Mouse (Mus musculus): ENCODE results near the gene Dcaf15. TPM values are rescaled to one million over a fixed set of nuclear protein-coding genes. Genes with fewer than 3 reads are reported as not detected.
A peak's percentile ranks its signal among the peaks of the same experiment; 100 is the strongest.

Gene Dcaf15
- 5.1 TPM in 2 replicates for polyA plus RNA-seq (2015; fragmentation: Nextera tagmentation; extraction: Ambion mirVana)

DNA sequence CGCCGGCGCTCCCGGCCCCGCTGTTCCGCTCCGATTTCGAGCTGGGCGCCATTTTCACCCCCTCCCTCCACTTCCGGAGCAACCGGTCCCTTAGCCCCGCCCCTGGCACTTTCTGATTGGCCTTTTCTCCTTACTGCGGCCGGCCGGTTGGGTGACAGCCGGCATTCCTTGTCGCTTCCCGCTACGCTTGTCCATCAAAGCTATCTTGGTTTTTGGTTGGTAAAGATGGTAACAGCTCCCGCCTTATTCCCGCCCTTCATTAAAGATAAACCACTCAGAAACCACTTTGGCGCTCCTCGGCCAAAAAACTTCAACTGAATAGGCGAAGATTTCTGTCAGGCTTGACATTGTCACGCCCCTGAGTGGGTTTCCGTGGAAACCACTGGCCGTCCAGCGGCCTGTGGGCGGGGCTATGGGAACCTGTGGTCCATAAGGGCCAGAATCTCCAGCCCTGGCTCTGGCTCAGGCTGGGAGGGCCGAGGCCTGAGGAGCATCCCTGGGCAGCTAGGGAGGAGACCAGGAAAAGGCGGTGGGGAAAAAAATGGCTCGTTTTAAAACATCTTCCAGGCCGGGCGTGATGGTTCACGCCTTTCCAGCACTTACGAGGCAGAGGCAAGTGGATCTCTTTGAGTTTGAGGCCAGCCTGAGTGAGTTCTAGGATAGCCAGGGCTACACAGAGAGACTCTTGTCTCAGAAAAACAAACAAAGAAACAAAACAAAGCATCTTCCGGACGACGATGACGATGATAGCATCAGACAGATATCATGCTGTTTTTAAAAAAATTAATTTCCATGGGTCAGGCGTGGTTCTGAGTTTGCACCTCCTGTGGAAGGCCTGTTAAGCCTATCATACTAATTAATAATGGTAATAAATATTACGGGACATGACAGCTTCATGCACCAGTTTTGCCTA lies at the start of gene Dcaf15:
Gene Dcaf15, minus strand, starts transcription at position 72 of the 913 bp plus-strand sequence.
- Histone ChIP-seq H3K4me1 (ENCODE audit: insufficient read depth, low read depth, low read length) (peaks cover 5% of the 10 kb centered on the region; the same call in 1 of the 2 replicates), H3K27ac (ENCODE audit: low read length) (peak within 1 kb of the TSS; percentile 64), H3K36me3 (ENCODE audit: insufficient read depth, low read length) (no peaks in the 10 kb centered on the region), H3K9ac (replicated peaks; ENCODE audit: low read depth) (peak within 1 kb of the TSS; percentile 77), H3K4me3 (ENCODE audit: low read depth, low read length) (peak within 1 kb of the TSS; percentile 74), H3K27me3 (replicated peaks; ENCODE audit: insufficient read depth, low read length) (no peaks in the 10 kb centered on the region), H3K4me2 (replicated peaks; ENCODE audit: low read depth, low read length) (peak within 1 kb of the TSS; percentile 71), H3K9me3 (ENCODE audit: low read length) (no peaks in the 10 kb centered on the region)
- 6% methylated on average over 41 of the region's 42 CpGs for WGBS
- peak; percentile 97 for ATAC-seq
- peak; percentile 99 for DNase-seq (ENCODE audit: low spot score)
- no peak for TF ChIP-seq EP300 (IDR thresholded peaks at IDR 0.05)
- TF ChIP-seq CTCF (IDR thresholded peaks at IDR 0.05), result no peak

DNA sequence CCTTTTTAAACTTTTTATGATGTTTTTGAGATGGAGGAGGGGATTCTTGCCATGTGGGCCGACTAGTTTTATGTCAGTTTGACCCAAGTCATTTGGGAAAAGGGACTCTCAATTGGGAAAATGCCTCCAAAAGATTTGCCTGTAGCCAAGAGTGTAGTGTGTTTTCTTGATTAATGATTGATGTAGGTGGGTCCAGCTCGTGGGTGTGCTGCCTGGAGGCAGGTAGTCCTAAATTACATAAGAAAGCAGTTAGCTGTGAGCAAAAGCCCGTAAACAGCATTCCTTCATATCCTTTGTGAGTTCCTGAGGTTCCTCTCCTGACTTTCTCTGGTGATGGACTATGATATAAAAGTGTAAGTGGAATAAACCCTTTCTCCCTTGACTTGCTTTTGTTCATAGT lies 44.6 kb upstream of the Dcaf15 start:
- Histone ChIP-seq H3K4me1 (ENCODE audit: insufficient read depth, low read depth, low read length) (peaks cover 6% of the 10 kb centered on the region; the same call in 1 of the 2 replicates), H3K36me3 (ENCODE audit: insufficient read depth, low read length) (no peaks in the 10 kb centered on the region), H3K27me3 (replicated peaks; ENCODE audit: insufficient read depth, low read length) (no peaks in the 10 kb centered on the region), H3K9ac (replicated peaks; ENCODE audit: low read depth) (no peak overlapping the region), H3K9me3 (ENCODE audit: low read length) (no peaks in the 10 kb centered on the region), H3K4me2 (replicated peaks; ENCODE audit: low read depth, low read length) (no peak overlapping the region), H3K4me3 (ENCODE audit: low read depth, low read length) (no peak overlapping the region), H3K27ac (ENCODE audit: low read length) (no peak overlapping the region)
- TF ChIP-seq EP300 (IDR thresholded peaks at IDR 0.05) (no peak), CTCF (IDR thresholded peaks at IDR 0.05) (no peak)
- ATAC-seq (no peak), DNase-seq (ENCODE audit: low spot score) (no peak)
- 63% methylated on average over 3 of the region's 3 CpGs for WGBS

DNA sequence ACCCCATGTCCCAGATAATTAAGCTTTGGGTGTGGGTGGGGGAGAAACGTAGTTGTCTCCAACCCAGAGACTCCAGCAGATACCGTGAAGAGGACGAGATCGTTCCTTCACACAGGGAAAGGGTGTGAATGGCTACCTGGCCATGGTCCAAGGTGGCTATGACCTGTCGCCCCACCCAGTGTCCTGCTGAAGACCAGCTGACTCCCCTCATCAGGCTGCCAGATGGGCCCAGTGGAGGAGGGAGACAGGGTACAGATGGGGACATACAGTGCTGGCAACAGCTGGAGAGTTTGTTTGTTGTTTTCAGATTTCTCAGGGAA lies 43.9 kb upstream of the Dcaf15 start:
- peak overlapping the region; percentile 96; the same call in 1 of the 2 replicates for H3K4me2 ChIP-seq (replicated peaks; ENCODE audit: low read depth, low read length)
- 53% methylated on average over 5 of the region's 5 CpGs for WGBS
- ATAC-seq, result peak; percentile 33; the same call in 1 of the 2 replicates
- H3K36me3 ChIP-seq (ENCODE audit: insufficient read depth, low read length), result peaks cover 5% of the 10 kb centered on the region; the same call in 1 of the 2 replicates
- peak overlapping the region; percentile 40; the same call in 1 of the 2 replicates for H3K27ac ChIP-seq (ENCODE audit: low read length)
- no peaks in the 10 kb centered on the region for H3K9me3 ChIP-seq (ENCODE audit: low read length)
- TF ChIP-seq EP300 (IDR thresholded peaks at IDR 0.05) (no peak), CTCF (IDR thresholded peaks at IDR 0.05) (no peak)
- 0 out of 2 replicates have a peak overlapping the region, but pooled peaks have one; percentile 60 for H3K9ac ChIP-seq (replicated peaks; ENCODE audit: low read depth)
- no peaks in the 10 kb centered on the region for H3K27me3 ChIP-seq (replicated peaks; ENCODE audit: insufficient read depth, low read length)
- 0 out of 2 replicates have a peak overlapping the region, but pooled peaks have one; percentile 60 for H3K4me3 ChIP-seq (ENCODE audit: low read depth, low read length)
- DNase-seq (ENCODE audit: low spot score), result peak; percentile 62
- H3K4me1 ChIP-seq (ENCODE audit: insufficient read depth, low read depth, low read length), result peaks cover 6% of the 10 kb centered on the region; the same call in 1 of the 2 replicates

DNA sequence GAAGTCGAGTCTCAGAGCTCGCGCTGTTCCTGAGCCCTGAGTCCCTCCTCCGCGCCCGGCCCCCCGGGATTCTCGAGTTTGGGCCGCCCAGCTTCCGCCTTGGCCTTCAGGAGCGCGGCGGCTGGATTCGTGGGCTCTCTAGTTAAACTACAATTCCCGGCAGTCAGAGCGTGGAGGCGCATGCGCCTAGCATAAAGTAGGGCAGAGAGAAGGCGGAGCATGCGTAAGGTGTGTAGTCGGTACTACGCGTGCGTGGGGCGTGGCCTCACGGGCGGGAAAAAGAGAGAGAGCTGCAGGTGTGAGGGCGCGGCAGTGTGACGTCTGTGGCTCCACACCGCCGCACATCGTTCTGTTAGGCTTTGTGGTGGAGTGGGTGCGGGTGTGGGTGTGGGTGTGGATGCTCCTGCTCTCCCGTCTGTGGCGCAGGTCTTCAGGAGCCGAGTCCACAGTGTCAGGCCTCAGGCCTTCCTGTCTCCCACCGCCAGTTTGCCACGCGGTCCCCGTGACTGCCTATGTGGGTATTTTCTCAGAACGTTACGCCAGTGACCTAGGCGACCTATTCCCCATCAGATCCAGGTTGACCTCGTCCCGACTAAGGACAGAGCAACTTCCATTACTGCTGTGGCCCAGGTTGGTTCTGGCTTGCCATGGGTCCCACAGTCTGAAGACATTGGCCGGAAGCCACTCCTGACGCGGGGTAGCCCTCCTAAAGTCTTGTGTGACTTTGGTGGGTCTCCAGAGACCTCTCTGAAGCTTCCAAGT lies 43.4 kb upstream of the Dcaf15 start, which contains the start of the genes Cc2d1a and 4930432K21Rik:
Gene Cc2d1a, minus strand, starts transcription at position 168 of the 762 bp plus-strand sequence.
Gene 4930432K21Rik, plus strand, starts transcription at position 257 of the 762 bp plus-strand sequence.
- Histone ChIP-seq H3K27ac (ENCODE audit: low read length) (peak within 1 kb of the TSS; percentile 69), H3K4me2 (replicated peaks; ENCODE audit: low read depth, low read length) (peak within 1 kb of the TSS; percentile 96), H3K4me3 (ENCODE audit: low read depth, low read length) (peak within 1 kb of the TSS; percentile 60), H3K27me3 (replicated peaks; ENCODE audit: insufficient read depth, low read length) (no peaks in the 10 kb centered on the region), H3K4me1 (ENCODE audit: insufficient read depth, low read depth, low read length) (peaks cover 6% of the 10 kb centered on the region; the same call in 1 of the 2 replicates), H3K36me3 (ENCODE audit: insufficient read depth, low read length) (peaks cover 10% of the 10 kb centered on the region; the same call in 1 of the 2 replicates), H3K9ac (replicated peaks; ENCODE audit: low read depth) (peak within 1 kb of the TSS; percentile 60), H3K9me3 (ENCODE audit: low read length) (no peaks in the 10 kb centered on the region)
- TF ChIP-seq EP300 (IDR thresholded peaks at IDR 0.05) (no peak), CTCF (IDR thresholded peaks at IDR 0.05) (no peak)
- ATAC-seq (peak; percentile 95), DNase-seq (ENCODE audit: low spot score) (peak; percentile 99)
- 18% methylated on average over 40 of the region's 49 CpGs for WGBS

DNA sequence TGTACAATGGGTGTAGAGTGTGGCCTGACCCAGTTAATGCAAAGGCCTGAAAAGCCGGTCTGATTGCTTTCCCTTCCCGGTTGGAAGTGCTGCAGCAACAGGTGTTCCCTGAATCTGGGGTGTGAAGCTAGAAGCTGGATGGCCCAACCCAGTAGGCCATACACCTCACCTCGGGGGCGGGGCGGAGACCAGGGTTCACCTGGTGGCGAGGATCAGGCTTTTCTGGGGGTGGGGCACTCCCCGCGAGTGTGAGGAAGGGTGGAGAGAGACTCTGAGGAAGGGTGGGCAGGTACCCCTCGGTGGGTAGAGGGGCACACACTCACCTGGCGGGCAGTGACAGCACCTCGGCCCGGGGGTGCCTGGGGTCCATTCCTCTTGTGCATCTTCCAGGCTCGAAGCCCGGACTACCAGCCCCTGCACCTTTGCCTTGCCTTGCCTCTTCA lies 42.8 kb upstream of the Dcaf15 start:
- Histone ChIP-seq H3K4me3 (ENCODE audit: low read depth, low read length) (peak overlapping the region; percentile 60), H3K9ac (replicated peaks; ENCODE audit: low read depth) (peak overlapping the region; percentile 60), H3K27me3 (replicated peaks; ENCODE audit: insufficient read depth, low read length) (no peaks in the 10 kb centered on the region), H3K9me3 (ENCODE audit: low read length) (no peaks in the 10 kb centered on the region), H3K36me3 (ENCODE audit: insufficient read depth, low read length) (peaks cover 16% of the 10 kb centered on the region; the same call in 1 of the 2 replicates), H3K4me2 (replicated peaks; ENCODE audit: low read depth, low read length) (peak overlapping the region; percentile 96), H3K27ac (ENCODE audit: low read length) (peak overlapping the region; percentile 69), H3K4me1 (ENCODE audit: insufficient read depth, low read depth, low read length) (peaks cover 6% of the 10 kb centered on the region; the same call in 1 of the 2 replicates)
- DNase-seq (ENCODE audit: low spot score) (peak; percentile 73), ATAC-seq (peak; percentile 71)
- TF ChIP-seq CTCF (IDR thresholded peaks at IDR 0.05), result no peak
- TF ChIP-seq EP300 (IDR thresholded peaks at IDR 0.05), result no peak
- whole genome bisulfite sequencing, result 5% methylated on average over 13 of the region's 14 CpGs
